In genomic region chr1:87854851-87855251, GRCm38 (mm10) we compare ENCODE assay signal across 9 mouse cellular contexts. TPM values are rescaled to one million over a fixed set of nuclear protein-coding genes. Genes with fewer than 3 reads are reported as not detected.
DNase-seq lines count a peak whose midpoint lies in the region; ATAC-seq and TF ChIP-seq lines count a peak whose summit lies in the region.
"Had no signal": no experiment of that assay in that cellular context is flagged by ENCODE, and none has a peak within 500 bp of the region (broad histone marks: within the 10 kb centered on the region; RNA-seq: fewer than 3 reads in every experiment).

No protein-coding gene starts in this region.

- TF ChIP-seq POLR2A in kidney, adult 2 months (IDR thresholded peaks at IDR 0.05; ENCODE audit: low read depth, low read length) = no peak

- H3K27me3 ChIP-seq in kidney, adult 2 months (replicated peaks; ENCODE audit: control insufficient read depth, insufficient read depth, low read length) = no peaks in the 10 kb centered on the region
- H3K27me3 ChIP-seq in hindbrain, embryonic 12.5 days = no peaks in the 10 kb centered on the region
- H3K27me3 ChIP-seq: Patski had no signal

- H3K4me1 ChIP-seq in kidney, adult 2 months (ENCODE audit: control insufficient read depth, insufficient read depth, low read length) = peaks cover 26% of the 10 kb centered on the region
- H3K4me1 ChIP-seq in hindbrain, embryonic 12.5 days = peaks cover 22% of the 10 kb centered on the region

- no peak overlapping the region for H3K9ac ChIP-seq in hindbrain, embryonic 12.5 days

- DNase-seq in kidney, adult 2 months = no peak
- DNase-seq in kidney, adult 8-10 months = no peak
- DNase-seq in cerebellum, postnatal 10 days = peak; percentile 49 to 55
- DNase-seq in thymus, postnatal 25 days = peak; percentile 71
- no peak for DNase-seq in urinary bladder, adult 18-20 months (ENCODE audit: low spot score in 2 of 2)
- no peak for DNase-seq in right cerebral cortex, postnatal 14 days

- H3K9me3 ChIP-seq in hindbrain, embryonic 12.5 days (replicated peaks) = no peaks in the 10 kb centered on the region

- TF ChIP-seq CTCF in kidney, adult 2 months (conservative IDR thresholded peaks at IDR 0.05; ENCODE audit: insufficient read depth, insufficient read length, low read depth, low read length) = no peak

- no peak for ATAC-seq in hindbrain, embryonic 12.5 days (ENCODE audit: low FRiP score)
- peak; percentile 21; the same call in 1 of the 2 replicates for ATAC-seq in megakaryocyte progenitor cell, adult 5-6 weeks (replicated peaks; ENCODE audit: poor library complexity)
- ATAC-seq: Patski had no signal

- H3K4me3 ChIP-seq in kidney, adult 2 months (ENCODE audit: insufficient read depth, low read depth, low read length) = 0 out of 2 replicates have a peak overlapping the region, but pooled peaks have one; percentile 2
- 0 out of 2 replicates have a peak overlapping the region, but pooled peaks have one; percentile 97 for H3K4me3 ChIP-seq in hindbrain, embryonic 12.5 days

- H3K4me2 ChIP-seq in hindbrain, embryonic 12.5 days (replicated peaks) = peak overlapping the region; percentile 84

- WGBS in kidney, adult 2 months = 37% methylated on average over 2 of the region's 2 CpGs
- 37% methylated on average over 2 of the region's 2 CpGs for WGBS in hindbrain, embryonic 12.5 days

- H3K36me3 ChIP-seq in kidney, adult 2 months (ENCODE audit: control insufficient read depth, insufficient read depth, low read length) = no peaks in the 10 kb centered on the region
- H3K36me3 ChIP-seq in hindbrain, embryonic 12.5 days = no peaks in the 10 kb centered on the region

- no peak overlapping the region for H3K27ac ChIP-seq in kidney, adult 2 months (ENCODE audit: insufficient read depth, low read depth, low read length)
- H3K27ac ChIP-seq in hindbrain, embryonic 12.5 days = no peak overlapping the region

RNA-seq across cellular contexts. Expression of gene Dgkd, which starts 1.8 kb away (rescaled TPM):
- polyA plus RNA-seq in kidney, adult 2 months (2012; rRNA removed) = 31.4 and 32.1 TPM in 2 replicates
- 37.0 and 39.1 TPM in 2 replicates for polyA plus RNA-seq in hindbrain, embryonic 12.5 days (2016; fragmentation: Nextera tagmentation; extraction: Ambion mirVana)
- 43.0 and 45.0 TPM in 2 replicates for total RNA-seq in megakaryocyte progenitor cell, adult 5-6 weeks (2015)
- total RNA-seq in megakaryocyte progenitor cell, adult 5-6 weeks (2017) = 44.3 and 46.7 TPM in 2 replicates

RNA-seq across cellular contexts. Expression of gene Sag, which starts 51.4 kb away (rescaled TPM):
- polyA plus RNA-seq in kidney, adult 2 months (2012; rRNA removed) = 0.16 and 0.34 TPM in 2 replicates
- 2.4 and 2.5 TPM in 2 replicates for polyA plus RNA-seq in hindbrain, embryonic 12.5 days (2016; fragmentation: Nextera tagmentation; extraction: Ambion mirVana)
- total RNA-seq in megakaryocyte progenitor cell, adult 5-6 weeks (2015) = 0.46 and 0.62 TPM in 2 replicates
- total RNA-seq in megakaryocyte progenitor cell, adult 5-6 weeks (2017) = 0.14 and 0.25 TPM in 2 replicates

Comparison
In these comparisons a context has a peak if more than half of its experiments do, and no peak if none do; other contexts are left out.
1. DNase-seq: peak in cerebellum, postnatal 10 days (2 of 2) and thymus, postnatal 25 days (single experiment); none in kidney, adult 2 months (single experiment), kidney, adult 8-10 months (0 of 2), urinary bladder, adult 18-20 months (0 of 2) and right cerebral cortex, postnatal 14 days (single experiment).